Mouse (Mus musculus): ENCODE data around the gene Gsta2. TPM values are rescaled to one million over a fixed set of nuclear protein-coding genes. Genes with fewer than 3 reads are reported as not detected.

The Gsta2 gene
- not detected for total RNA-seq (2023)

GRCm38 (mm10) chr9:78355611-78356010, at the start of gene Gsta2:
TSS of gene Gsta2 (minus strand) at chr9:78355788.

GRCm38 (mm10) chr9:78395630-78396351, 40.2 kb upstream of the Gsta2 start, which contains the start of gene Ddx43:
TSS of gene Ddx43 (plus strand) at chr9:78395777.

GRCm38 (mm10) chr9:78378113-78378785, 22.7 kb upstream of the Gsta2 start, which contains the start of gene Ooep:
TSS of gene Ooep (minus strand) at chr9:78378725.

GRCm38 (mm10) chr9:78367959-78368358, 12.4 kb upstream of the Gsta2 start, which contains the start of gene Dppa5a:
TSS of gene Dppa5a (minus strand) at chr9:78368177.

GRCm38 (mm10) chr9:78327289-78327688, 28.3 kb downstream of the Gsta2 start, which contains the start of gene Omt2b:
TSS of gene Omt2b (plus strand) at chr9:78327589.

GRCm38 (mm10) chr9:78314696-78315095, 40.9 kb downstream of the Gsta2 start, which contains the start of gene Omt2a:
TSS of gene Omt2a (minus strand) at chr9:78314796.

GRCm38 (mm10) chr9:78289723-78290122, 65.9 kb downstream of the Gsta2 start, which contains the start of gene Gm10639:
TSS of gene Gm10639 (plus strand) at chr9:78289923.

Other genes starting within 250 kb of the Gsta2 start
- 10 to 100 TPM; 48.5 to 52.7 TPM for gene Fbxo9, start 246.7 kb downstream of the Gsta2 start, total RNA-seq (2023)
- 1 to 10 TPM; 3.3 to 5.0 TPM for gene Ick, start 246.6 kb downstream of the Gsta2 start, total RNA-seq (2023)
- not detected for gene Gsta4, start 173.0 kb downstream of the Gsta2 start, total RNA-seq (2023)
- not detected for gene Gsta1, start 125.1 kb downstream of the Gsta2 start, total RNA-seq (2023)
- gene Gm3776, start 98.7 kb downstream of the Gsta2 start, total RNA-seq (2023) = not detected
- not detected for gene Gm10639, start 65.9 kb downstream of the Gsta2 start, total RNA-seq (2023)
- not detected for gene Omt2a, start 41.0 kb downstream of the Gsta2 start, total RNA-seq (2023)
- not detected for gene Omt2b, start 28.2 kb downstream of the Gsta2 start, total RNA-seq (2023)
- not detected for gene Dppa5a, start 12.4 kb upstream of the Gsta2 start, total RNA-seq (2023)
- not detected for gene Ooep, start 22.9 kb upstream of the Gsta2 start, total RNA-seq (2023)
- gene Ddx43, start 40.0 kb upstream of the Gsta2 start, total RNA-seq (2023) = not detected
- gene Cgas, start 87.4 kb upstream of the Gsta2 start, total RNA-seq (2023) = 1 to 10 TPM; 1.4 to 2.1 TPM
- gene Mto1, start 92.4 kb upstream of the Gsta2 start, total RNA-seq (2023) = 10 to 100 TPM; 25.4 to 34.6 TPM
- gene Gm17324, start 93.0 kb upstream of the Gsta2 start, total RNA-seq (2023) = under 1 TPM in 1 of 2 experiments, not detected in 1; 0.62 TPM
- 1,000 to 10,000 TPM; 8,287 to 8,401 TPM for gene Eef1a1, start 133.4 kb upstream of the Gsta2 start, total RNA-seq (2023)
- 1 to 10 TPM; 6.3 to 7.9 TPM for gene Slc17a5, start 232.3 kb upstream of the Gsta2 start, total RNA-seq (2023)